Mouse (Mus musculus) frontal cortex, adult (tissue): ENCODE results near the gene Olfr1301.

Experiments
- ATAC-seq: cut with Nextera tagmentation; 2 replicates; pipeline ENCODE4 v1.9.2; 2017; ENCODE audit warnings: mild to moderate bottlenecking, moderate library complexity, mixed read lengths; ENCODE audit not compliant: low TSS enrichment

Gene Olfr1301

GRCm38 (mm10) chr2:111750706-111751105, at the start of gene Olfr1301:
Gene Olfr1301, plus strand, starts transcription at chr2:111751006.
- ATAC-seq, result no peak

DNA sequence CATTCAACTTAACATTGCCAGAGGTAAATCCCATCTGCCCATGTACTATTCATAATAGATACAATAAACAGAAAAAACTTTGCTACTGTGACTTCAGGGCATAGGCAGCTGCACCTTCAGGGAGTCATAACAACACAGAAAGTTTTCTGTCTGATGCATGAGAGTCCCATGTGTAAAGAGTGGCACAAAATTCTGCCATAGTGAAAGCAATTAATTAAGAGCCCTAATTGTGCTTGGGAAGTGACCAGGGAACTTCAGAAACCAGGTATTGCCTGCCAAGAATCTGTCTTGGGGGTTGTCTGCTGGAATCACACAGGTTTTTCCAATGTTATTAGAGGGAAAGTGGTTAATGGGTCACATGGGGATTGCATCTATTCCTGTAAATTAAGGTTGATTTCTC, 24.1 kb upstream of the Olfr1301 start:
- no peak for ATAC-seq

- ATAC-seq, result no peak
These were observed 26.3 kb downstream of the Olfr1301 start, which contains the start of gene Olfr1302 for GRCm38 (mm10) chr2:111777129-111777528. Gene Olfr1302, plus strand, starts transcription at chr2:111777429.
